Mouse (Mus musculus) liver, embryonic 16.5 days (tissue): ENCODE measurements around the gene Hist1h2be. TPM values are rescaled to one million over a fixed set of nuclear protein-coding genes. Genes with fewer than 3 reads are reported as not detected.
A peak's percentile ranks its signal among the peaks of the same experiment; 100 is the strongest.
"Not testable (repeated sequence)": the region's sequence is repeated elsewhere in the genome, so short reads cannot be mapped to it uniquely, and the experiment has no call there.

Experiments
- ATAC-seq: fragments of 200-750 bp; cut with Nextera tagmentation; 2 replicates; pipeline ENCODE4 v1.8.0; 2017; ENCODE audit warnings: low read depth, mild to moderate bottlenecking, moderate number of reproducible peaks, moderate library complexity
- H3K27ac ChIP-seq: fragments of 300-500 bp; sonication (generic); 2 replicates; pipeline ENCODE4 v1.5.1; 2014; ENCODE audit warnings: mild to moderate bottlenecking, low read length
- H3K27me3 ChIP-seq: fragments of 300-500 bp; sonication (generic); 2 replicates; pipeline ENCODE4 v1.6.1; 2014; ENCODE audit warnings: low read depth, low read length, mixed read lengths; ENCODE audit not compliant: control insufficient read depth, insufficient read depth
- H3K36me3 ChIP-seq: fragments of 300-500 bp; sonication (generic); 2 replicates; pipeline ENCODE4 v1.6.1; 2014; ENCODE audit warnings: mild to moderate bottlenecking; ENCODE audit not compliant: control insufficient read depth, insufficient read depth
- H3K4me1 ChIP-seq: fragments of 300-500 bp; sonication (generic); 2 replicates; pipeline ENCODE4 v1.6.1; 2014; ENCODE audit warnings: low read depth, low read length, mixed read lengths; ENCODE audit not compliant: control insufficient read depth
- H3K4me2 ChIP-seq: fragments of 300-500 bp; sonication (generic); 2 replicates; pipeline ENCODE4 v1.6.1; 2014; ENCODE audit warnings: low read depth, low read length, mixed read lengths
- H3K4me3 ChIP-seq: fragments of 300-500 bp; sonication (generic); 2 replicates; pipeline ENCODE4 v1.5.1; 2014; ENCODE audit warnings: low read depth, mild to moderate bottlenecking, low read length
- H3K9ac ChIP-seq: fragments of 300-500 bp; sonication (generic); 2 replicates; pipeline ENCODE4 v1.6.1; 2014; ENCODE audit warnings: low read depth, low read length
- H3K9me3 ChIP-seq: fragments of 300-500 bp; sonication (generic); replicated peaks from 2 replicates; pipeline ENCODE4 v1.6.1; 2016; ENCODE audit warnings: low read length; ENCODE audit not compliant: control insufficient read depth
- WGBS: fragments of 180-500 bp; shearing (Covaris S2); extraction: QIAGEN DNeasy Blood & Tissue Kit; methylation state at CpG from one replicate; pipeline ENCODE4 v1.1.7; 2014; ENCODE audit not compliant: insufficient replicate concordance; 5-methylcytosine and 5-hydroxymethylcytosine counted together
- polyA plus RNA-seq: library from polyadenylated mRNA; unstranded; fragments of >200 nt; fragmentation: Nextera tagmentation; extraction: Ambion mirVana; gene quantifications from 2 replicates; pipeline ENCODE4 v1.2.1, GENCODE M21; 2015

Gene Hist1h2be
- polyA plus RNA-seq, 1 experiment from 2014 or later, result 1.9 TPM

GRCm38 (mm10) chr13:23595185-23595584 is 25.7 kb downstream of the Hist1h2be start:
- H3K4me2 ChIP-seq, result peak overlapping the region; percentile 46
- H3K27ac ChIP-seq, result peak overlapping the region; percentile 93
- no peaks in the 10 kb centered on the region for H3K9me3 ChIP-seq
- 0 out of 2 replicates have a peak overlapping the region, but pooled peaks have one; percentile 5 for H3K4me3 ChIP-seq
- peaks cover 40% of the 10 kb centered on the region for H3K4me1 ChIP-seq
- H3K27me3 ChIP-seq, result no peaks in the 10 kb centered on the region
- H3K9ac ChIP-seq, result peak overlapping the region; percentile 54
- no peaks in the 10 kb centered on the region for H3K36me3 ChIP-seq
- WGBS, result 20% methylated on average over 2 of the region's 2 CpGs
- ATAC-seq, result peak; percentile 45

DNA sequence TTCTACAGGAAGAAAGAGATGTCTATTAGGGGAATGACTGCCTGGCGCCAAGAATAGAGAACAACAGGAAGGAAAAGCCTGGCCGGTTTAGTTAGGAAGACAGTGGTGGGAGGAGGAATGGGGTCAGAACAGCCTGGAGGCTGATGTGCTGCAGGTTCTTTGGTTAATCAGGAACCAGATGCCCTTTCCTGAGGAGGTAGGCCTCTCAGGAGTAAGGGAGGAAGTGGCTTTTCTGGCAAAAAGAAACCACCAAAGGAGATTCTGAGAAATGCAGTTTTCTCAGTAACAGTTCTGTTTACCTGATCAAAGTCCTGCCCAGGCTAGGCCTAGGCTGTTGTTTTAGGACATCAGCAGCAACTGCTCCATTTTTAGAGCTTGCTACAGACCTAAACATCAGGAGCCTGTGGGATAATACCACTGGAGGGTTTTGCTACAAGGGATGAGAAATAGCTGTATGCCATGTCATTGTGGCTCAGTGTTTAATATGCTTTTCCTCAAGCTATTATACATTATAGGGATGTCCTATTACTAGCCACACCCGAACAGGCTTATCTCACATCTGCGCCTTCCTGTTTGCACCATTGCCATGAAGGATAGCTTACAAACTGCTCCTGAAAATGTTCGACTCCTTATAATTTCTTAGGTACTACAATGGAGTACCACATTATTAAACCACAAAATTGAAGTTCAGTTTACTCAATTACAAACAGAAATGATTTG is 27.7 kb downstream of the Hist1h2be start:
- Histone ChIP-seq H3K36me3 (no peaks in the 10 kb centered on the region), H3K9ac (peak overlapping the region; percentile 44), H3K9me3 (no peaks in the 10 kb centered on the region), H3K4me2 (peak overlapping the region; percentile 28; the same call in 1 of the 2 replicates), H3K4me3 (no peak overlapping the region), H3K4me1 (peaks cover 40% of the 10 kb centered on the region), H3K27me3 (no peaks in the 10 kb centered on the region), H3K27ac (peak overlapping the region; percentile 77)
- ATAC-seq, result peak; percentile 39; the same call in 1 of the 2 replicates
- 13% methylated on average over 5 of the region's 5 CpGs for WGBS

- Histone ChIP-seq H3K9me3 (no peaks in the 10 kb centered on the region), H3K9ac (no peak overlapping the region), H3K36me3 (no peaks in the 10 kb centered on the region), H3K27me3 (no peaks in the 10 kb centered on the region), H3K27ac (no peak overlapping the region), H3K4me1 (peaks cover 37% of the 10 kb centered on the region), H3K4me3 (no peak overlapping the region), H3K4me2 (no peak overlapping the region)
- no peak for ATAC-seq
- 73% methylated on average over 7 of the region's 7 CpGs for WGBS
Measured at GRCm38 (mm10) chr13:23592614-23593013, 28.3 kb downstream of the Hist1h2be start.

GRCm38 (mm10) chr13:23591886-23592285 is 29.0 kb downstream of the Hist1h2be start:
- WGBS, result 59% methylated on average over 7 of the region's 7 CpGs
- peaks cover 34% of the 10 kb centered on the region for H3K4me1 ChIP-seq

DNA sequence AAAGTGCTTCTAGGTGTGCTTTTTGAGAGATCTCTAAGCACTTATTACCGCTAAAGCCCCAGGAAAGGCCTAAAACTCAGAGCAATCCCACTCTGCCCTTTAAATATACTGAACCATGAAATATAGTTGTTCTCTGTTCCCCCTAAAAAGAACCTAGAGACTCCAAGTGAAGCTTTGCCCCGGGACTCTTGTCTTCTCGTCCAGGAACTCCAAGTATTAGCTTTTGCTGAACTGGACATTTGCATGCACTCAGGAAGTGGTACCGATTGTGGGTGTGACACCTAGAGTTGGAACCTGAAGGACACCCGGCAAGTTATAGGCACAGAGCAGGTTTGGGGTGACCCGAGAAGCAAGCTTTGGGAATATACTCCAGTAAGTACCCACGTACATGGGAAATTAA is 29.7 kb downstream of the Hist1h2be start:
- no peaks in the 10 kb centered on the region for H3K27me3 ChIP-seq
- no peak overlapping the region for H3K27ac ChIP-seq
- peaks cover 29% of the 10 kb centered on the region for H3K4me1 ChIP-seq
- H3K36me3 ChIP-seq, result no peaks in the 10 kb centered on the region
- no peak overlapping the region for H3K9ac ChIP-seq
- no peak for ATAC-seq
- H3K4me3 ChIP-seq, result no peak overlapping the region
- no peak overlapping the region for H3K4me2 ChIP-seq
- 90% methylated on average over 7 of the region's 7 CpGs for WGBS
- no peaks in the 10 kb centered on the region for H3K9me3 ChIP-seq

More at GRCm38 (mm10) chr13:23591886-23592285, 29.0 kb downstream of the Hist1h2be start:
- not testable (repeated sequence) for H3K4me2 ChIP-seq, ATAC-seq, H3K9ac ChIP-seq, H3K27me3 ChIP-seq, H3K4me3 ChIP-seq, H3K36me3 ChIP-seq, H3K9me3 ChIP-seq, H3K27ac ChIP-seq

- no peaks in the 10 kb centered on the region for H3K27me3 ChIP-seq
- 13% methylated on average over 1 of the region's 1 CpGs for WGBS
- peaks cover 23% of the 10 kb centered on the region for H3K4me1 ChIP-seq
- peak overlapping the region; percentile 66 for H3K4me2 ChIP-seq
- ATAC-seq, result no peak
- H3K4me3 ChIP-seq, result peak overlapping the region; percentile 46
- no peaks in the 10 kb centered on the region for H3K9me3 ChIP-seq
- peak overlapping the region; percentile 59 for H3K9ac ChIP-seq
- peak overlapping the region; percentile 90 for H3K27ac ChIP-seq
- H3K36me3 ChIP-seq, result no peaks in the 10 kb centered on the region
Measured at GRCm38 (mm10) chr13:23586940-23587225, 34.0 kb downstream of the Hist1h2be start.

DNA sequence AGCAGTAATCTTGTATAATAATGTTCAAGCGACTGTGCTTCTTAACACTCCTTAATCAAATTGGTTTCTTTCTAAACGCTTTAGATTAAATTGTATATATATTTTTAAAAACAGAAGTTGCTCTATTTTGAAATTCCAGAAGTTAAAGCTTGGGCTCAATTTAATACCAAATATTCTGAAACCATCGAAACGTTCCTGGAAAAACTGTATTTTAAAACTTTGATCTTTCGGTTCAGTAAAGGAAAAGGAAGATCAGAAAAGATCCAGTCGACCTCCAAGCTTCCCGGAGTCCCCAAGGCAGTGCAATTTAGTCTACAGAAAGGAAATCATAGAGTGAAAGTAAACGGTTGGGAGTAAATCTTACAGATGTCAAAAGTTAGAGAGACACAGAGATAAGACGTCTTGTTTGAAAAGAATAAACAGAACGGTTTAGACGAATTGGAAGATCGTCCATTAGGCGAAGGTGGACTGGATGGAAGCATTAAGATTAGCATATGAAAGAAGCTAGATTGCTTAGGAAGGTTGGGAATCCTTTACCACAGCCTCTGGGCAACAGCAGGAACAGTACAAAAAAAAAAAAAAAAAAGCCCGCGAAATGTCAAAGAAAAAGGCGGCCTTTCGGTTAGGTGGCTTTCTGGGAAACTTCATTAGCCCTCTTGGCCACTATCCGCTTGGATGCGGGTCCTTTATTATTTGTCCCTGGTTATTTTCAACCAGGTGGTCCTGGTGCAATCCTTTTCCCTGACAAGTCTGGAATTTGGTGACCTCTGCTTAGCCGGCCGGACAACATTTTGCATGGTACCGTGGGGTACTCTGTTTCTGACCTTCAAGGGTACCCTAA is 34.6 kb downstream of the Hist1h2be start:
- Histone ChIP-seq H3K36me3 (no peaks in the 10 kb centered on the region), H3K4me1 (peaks cover 24% of the 10 kb centered on the region), H3K9me3 (no peaks in the 10 kb centered on the region), H3K4me2 (peak overlapping the region; percentile 66), H3K4me3 (peak overlapping the region; percentile 65), H3K27ac (peak overlapping the region; percentile 100), H3K9ac (peak overlapping the region; percentile 59), H3K27me3 (no peaks in the 10 kb centered on the region)
- no peak for ATAC-seq
- 2% methylated on average over 22 of the region's 22 CpGs for WGBS

DNA sequence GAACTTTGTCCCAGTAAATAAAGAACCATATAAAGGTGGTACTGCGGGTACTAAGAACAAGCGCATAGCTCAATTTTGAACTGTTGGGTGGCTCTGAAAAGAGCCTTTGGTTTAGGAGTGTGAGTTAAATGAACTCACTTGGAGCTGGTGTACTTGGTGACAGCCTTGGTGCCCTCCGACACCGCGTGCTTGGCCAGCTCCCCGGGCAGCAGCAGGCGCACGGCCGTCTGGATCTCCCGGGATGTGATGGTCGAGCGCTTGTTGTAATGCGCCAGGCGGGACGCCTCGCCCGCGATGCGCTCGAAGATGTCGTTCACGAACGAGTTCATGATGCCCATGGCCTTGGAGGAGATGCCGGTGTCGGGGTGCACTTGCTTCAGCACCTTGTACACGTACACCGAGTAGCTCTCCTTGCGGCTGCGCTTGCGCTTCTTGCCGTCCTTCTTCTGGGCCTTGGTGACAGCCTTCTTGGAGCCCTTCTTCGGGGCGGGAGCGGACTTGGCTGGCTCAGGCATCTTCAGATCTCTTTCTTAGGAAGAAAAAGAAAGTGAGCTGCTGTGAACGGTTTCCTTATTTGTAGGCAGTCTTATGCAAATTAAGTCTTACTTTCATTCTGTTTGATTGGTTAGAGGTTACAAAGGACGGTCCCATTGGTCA is 35.4 kb downstream of the Hist1h2be start:
- WGBS, result 0% methylated on average over 27 of the region's 36 CpGs
- H3K27me3 ChIP-seq, H3K9me3 ChIP-seq, H3K36me3 ChIP-seq: not testable (repeated sequence)
- H3K4me2 ChIP-seq, result peak overlapping the region; percentile 69
- H3K27ac ChIP-seq, result peak overlapping the region; percentile 100
- peak overlapping the region; percentile 82 for H3K9ac ChIP-seq
- H3K4me1 ChIP-seq, result peaks cover 29% of the 10 kb centered on the region
- peak; percentile 72 for ATAC-seq
- H3K4me3 ChIP-seq, result peak overlapping the region; percentile 65
